Mouse (Mus musculus): ENCODE data around the gene Mfsd14a. TPM values are rescaled to one million over a fixed set of nuclear protein-coding genes. Genes with fewer than 3 reads are reported as not detected.

Gene Mfsd14a
- total and polyA plus RNA-seq, 3 experiments, result 39.2 to 111 (median 45.9) TPM

- Histone ChIP-seq H3K9ac (ENCODE audit: control insufficient read depth, low read depth, low read length, poor library complexity, severe bottlenecking) (no peak overlapping the region), H3K36me3 (ENCODE audit: control insufficient read depth in 1 of 2, insufficient read depth in 2 of 2, low read length in 2 of 2) (peaks cover 0 to 29% of the 10 kb centered on the region in 2 experiments; a peak in 2 of 4 replicates), H3K4me1 (ENCODE audit: control insufficient read depth in 1 of 2, insufficient read depth in 2 of 2, low read length in 2 of 2) (no peaks in the 10 kb centered on the region), H3K27ac (ENCODE audit: control insufficient read depth, low read depth, low read length) (no peak overlapping the region), H3K4me3 (ENCODE audit: control insufficient read depth in 1 of 2, insufficient read depth in 1 of 2, low read depth in 2 of 2, low read length in 2 of 2) (no peak overlapping the region), H3K27me3 (ENCODE audit: control insufficient read depth in 1 of 2, insufficient read depth in 2 of 2, low read length in 2 of 2) (no peaks in the 10 kb centered on the region), H3K9me3 (replicated peaks; ENCODE audit: insufficient read depth, low read length) (no peaks in the 10 kb centered on the region), H3K79me2 (ENCODE audit: control insufficient read depth, insufficient read depth, low read length, poor library complexity) (no peaks in the 10 kb centered on the region)
- DNase-seq (ENCODE audit: low read depth, low spot score), result no peak
- TF ChIP-seq ZKSCAN1 (IDR thresholded peaks at IDR 0.05; ENCODE audit: low read depth, low read length) (no peak), POLR2AphosphoS2 (IDR thresholded peaks at IDR 0.05; ENCODE audit: low read length) (no peak), MEF2A (IDR thresholded peaks at IDR 0.05; ENCODE audit: extremely low read depth, insufficient replicate concordance, low read depth, low read length, poor library complexity, severe bottlenecking) (no peak), TCF12 (IDR thresholded peaks at IDR 0.05; ENCODE audit: low read depth, low read length) (no peak), ELF1 (IDR thresholded peaks at IDR 0.05; ENCODE audit: low read depth, low read length) (no peak), SMC3 (IDR thresholded peaks at IDR 0.05; ENCODE audit: low read depth, low read length) (no peak), NRF1 (IDR thresholded peaks at IDR 0.05; ENCODE audit: insufficient read depth, low read depth, low read length, poor library complexity, severe bottlenecking) (no peak), NELFE (IDR thresholded peaks at IDR 0.05; ENCODE audit: low read depth, low read length) (no peak), GATA1 (IDR thresholded peaks at IDR 0.05; ENCODE audit: low read depth, low read length) (no peak)
Observed at GRCm38 (mm10) chr3:116632971-116633370, 29.5 kb downstream of the Mfsd14a start.

DNA sequence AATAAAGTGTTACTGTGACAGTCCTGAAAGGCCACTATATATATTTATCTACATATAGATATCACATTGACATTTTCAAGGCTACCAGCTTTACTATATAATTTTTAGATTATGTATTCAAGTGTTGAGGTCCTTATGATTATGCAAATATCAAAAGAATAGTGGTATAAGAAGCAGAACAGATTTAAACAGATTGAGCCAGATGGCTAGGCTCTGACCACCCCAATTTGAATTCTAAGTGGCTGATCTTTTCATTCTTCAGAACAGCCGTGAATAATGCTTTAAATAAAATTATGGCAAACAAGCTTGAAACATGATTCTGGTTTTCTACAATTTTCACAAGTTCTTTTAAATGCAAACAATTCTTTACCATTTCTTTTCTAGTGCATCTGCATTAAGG, 31.0 kb downstream of the Mfsd14a start:
- TF ChIP-seq MAZ (IDR thresholded peaks at IDR 0.05; ENCODE audit: low read depth, low read length), result no peak
- TF ChIP-seq CHD2 (IDR thresholded peaks at IDR 0.05; ENCODE audit: low read length), result no peak
- TF ChIP-seq CHD1 (IDR thresholded peaks at IDR 0.05; ENCODE audit: low read depth, low read length), result no peak
- no peak for TF ChIP-seq TCF12 (IDR thresholded peaks at IDR 0.05; ENCODE audit: low read depth, low read length)
- no peak for TF ChIP-seq RCOR1 (IDR thresholded peaks at IDR 0.05; ENCODE audit: low read depth, low read length)
- TF ChIP-seq MEF2A (IDR thresholded peaks at IDR 0.05; ENCODE audit: extremely low read depth, insufficient replicate concordance, low read depth, low read length, poor library complexity, severe bottlenecking), result no peak
- TF ChIP-seq EP300 (IDR thresholded peaks at IDR 0.05; ENCODE audit: low read depth in 1 of 2, low read length in 2 of 2), result no peak
- TF ChIP-seq TBP (IDR thresholded peaks at IDR 0.05; ENCODE audit: low read depth, low read length), result no peak
- TF ChIP-seq GABPA (IDR thresholded peaks at IDR 0.05; ENCODE audit: low read depth, low read length), result no peak
- no peak for TF ChIP-seq USF2 (IDR thresholded peaks at IDR 0.05; ENCODE audit: borderline replicate concordance in 1 of 2, insufficient read depth in 1 of 2, low read depth in 1 of 2, low read length in 2 of 2)
- TF ChIP-seq USF1 (IDR thresholded peaks at IDR 0.05; ENCODE audit: low read depth, low read length), result no peak
- no peak for TF ChIP-seq NELFE (IDR thresholded peaks at IDR 0.05; ENCODE audit: low read depth, low read length)
- TF ChIP-seq TAL1 (IDR thresholded peaks at IDR 0.05; ENCODE audit: low read length), result no peak
- no peak for TF ChIP-seq NRF1 (IDR thresholded peaks at IDR 0.05; ENCODE audit: insufficient read depth, low read depth, low read length, poor library complexity, severe bottlenecking)
- Histone ChIP-seq H3K79me2 (ENCODE audit: control insufficient read depth, insufficient read depth, low read length, poor library complexity) (no peaks in the 10 kb centered on the region), H3K4me3 (ENCODE audit: control insufficient read depth in 1 of 2, insufficient read depth in 1 of 2, low read depth in 2 of 2, low read length in 2 of 2) (no peak overlapping the region), H3K36me3 (ENCODE audit: control insufficient read depth in 1 of 2, insufficient read depth in 2 of 2, low read length in 2 of 2) (peaks cover 0 to 27% of the 10 kb centered on the region in 2 experiments; a peak in 2 of 4 replicates), H3K9me3 (replicated peaks; ENCODE audit: insufficient read depth, low read length) (no peaks in the 10 kb centered on the region), H3K27ac (ENCODE audit: control insufficient read depth, low read depth, low read length) (no peak overlapping the region), H3K9ac (ENCODE audit: control insufficient read depth, low read depth, low read length, poor library complexity, severe bottlenecking) (no peak overlapping the region), H3K4me1 (ENCODE audit: control insufficient read depth in 1 of 2, insufficient read depth in 2 of 2, low read length in 2 of 2) (no peaks in the 10 kb centered on the region), H3K27me3 (ENCODE audit: control insufficient read depth in 1 of 2, insufficient read depth in 2 of 2, low read length in 2 of 2) (no peaks in the 10 kb centered on the region)
- DNase-seq (ENCODE audit: low read depth, low spot score), result no peak

Measured in MEL (cell line).